Mouse (Mus musculus): ENCODE data around the gene Aldh3b1. TPM values are rescaled to one million over a fixed set of nuclear protein-coding genes. Genes with fewer than 3 reads are reported as not detected.
"Not testable (repeated sequence)": the region's sequence is repeated elsewhere in the genome, so short reads cannot be mapped to it uniquely, and the experiment has no call there.

The Aldh3b1 gene
- polyA plus RNA-seq, 1 experiment from 2014 or later: 0.81 TPM

GRCm38 (mm10) chr19:3957296-3958036 lies 27.9 kb upstream of the Aldh3b1 start:
- not testable (repeated sequence) for H3K27ac ChIP-seq (replicated peaks); DNase-seq (ENCODE audit: low spot score); H3K9me3 ChIP-seq; H3K27me3 ChIP-seq (replicated peaks; ENCODE audit: low read depth, poor library complexity, severe bottlenecking); H3K4me1 ChIP-seq; H3K4me3 ChIP-seq; H3K36me3 ChIP-seq (replicated peaks)
- WGBS: 76% methylated on average over 5 of the region's 5 CpGs

- Histone ChIP-seq H3K27me3 (replicated peaks; ENCODE audit: low read depth, poor library complexity, severe bottlenecking) (no peaks in the 10 kb centered on the region), H3K4me1 (0 out of 2 replicates have a peak, but pooled peaks cover 3% of the 10 kb centered on the region), H3K36me3 (replicated peaks) (no peaks in the 10 kb centered on the region), H3K4me3 (no peak overlapping the region), H3K27ac (replicated peaks) (no peak overlapping the region), H3K9me3 (no peaks in the 10 kb centered on the region)
- WGBS: 69% methylated on average over 4 of the region's 4 CpGs
- no peak for DNase-seq (ENCODE audit: low spot score)
Measured at GRCm38 (mm10) chr19:3955804-3956203, 26.2 kb upstream of the Aldh3b1 start.

- Histone ChIP-seq H3K9me3 (no peaks in the 10 kb centered on the region), H3K36me3 (replicated peaks) (no peaks in the 10 kb centered on the region), H3K4me3 (no peak overlapping the region), H3K4me1 (0 out of 2 replicates have a peak, but pooled peaks cover 3% of the 10 kb centered on the region), H3K27me3 (replicated peaks; ENCODE audit: low read depth, poor library complexity, severe bottlenecking) (no peaks in the 10 kb centered on the region), H3K27ac (replicated peaks) (no peak overlapping the region)
- no peak for DNase-seq (ENCODE audit: low spot score)
- 81% methylated on average over 3 of the region's 3 CpGs for WGBS
Measured at GRCm38 (mm10) chr19:3955033-3955432, 25.4 kb upstream of the Aldh3b1 start.

- Histone ChIP-seq H3K4me3 (no peak overlapping the region), H3K27ac (replicated peaks) (no peak overlapping the region), H3K36me3 (replicated peaks) (no peaks in the 10 kb centered on the region), H3K4me1 (0 out of 2 replicates have a peak, but pooled peaks cover 3% of the 10 kb centered on the region), H3K27me3 (replicated peaks; ENCODE audit: low read depth, poor library complexity, severe bottlenecking) (no peaks in the 10 kb centered on the region), H3K9me3 (no peaks in the 10 kb centered on the region)
- DNase-seq (ENCODE audit: low spot score): no peak
- 50% methylated on average over 1 of the region's 1 CpGs for WGBS
Measured at GRCm38 (mm10) chr19:3952099-3952498, 22.5 kb upstream of the Aldh3b1 start.

GRCm38 (mm10) chr19:3951461-3951860 lies 21.9 kb upstream of the Aldh3b1 start:
- Histone ChIP-seq H3K27ac (replicated peaks) (no peak overlapping the region), H3K36me3 (replicated peaks) (no peaks in the 10 kb centered on the region), H3K4me1 (peaks cover 3% of the 10 kb centered on the region; the same call in 1 of the 2 replicates), H3K4me3 (no peak overlapping the region), H3K9me3 (no peaks in the 10 kb centered on the region), H3K27me3 (replicated peaks; ENCODE audit: low read depth, poor library complexity, severe bottlenecking) (no peaks in the 10 kb centered on the region)
- DNase-seq (ENCODE audit: low spot score): no peak

- no peaks in the 10 kb centered on the region for H3K36me3 ChIP-seq (replicated peaks)
- H3K4me1 ChIP-seq: peaks cover 3% of the 10 kb centered on the region
- H3K27me3 ChIP-seq (replicated peaks; ENCODE audit: low read depth, poor library complexity, severe bottlenecking): no peaks in the 10 kb centered on the region
- no peak for DNase-seq (ENCODE audit: low spot score)
- H3K4me3 ChIP-seq: no peak overlapping the region
- no peak overlapping the region for H3K27ac ChIP-seq (replicated peaks)
- WGBS: 75% methylated on average over 3 of the region's 3 CpGs
- H3K9me3 ChIP-seq: no peaks in the 10 kb centered on the region
Measured at GRCm38 (mm10) chr19:3950331-3950730, 20.7 kb upstream of the Aldh3b1 start.

- peaks cover 3% of the 10 kb centered on the region for H3K4me1 ChIP-seq
- peaks cover 8% of the 10 kb centered on the region for H3K27me3 ChIP-seq (replicated peaks; ENCODE audit: low read depth, poor library complexity, severe bottlenecking)
- DNase-seq (ENCODE audit: low spot score): no peak
- H3K4me3 ChIP-seq: no peak overlapping the region
- H3K27ac ChIP-seq (replicated peaks): no peak overlapping the region
- WGBS: 69% methylated on average over 14 of the region's 14 CpGs
- H3K9me3 ChIP-seq: no peaks in the 10 kb centered on the region
- H3K36me3 ChIP-seq (replicated peaks): no peaks in the 10 kb centered on the region
Measured at GRCm38 (mm10) chr19:3948546-3948945, 18.9 kb upstream of the Aldh3b1 start.

- WGBS: 77% methylated on average over 3 of the region's 3 CpGs
- Histone ChIP-seq H3K27ac (replicated peaks) (no peak overlapping the region), H3K9me3 (no peaks in the 10 kb centered on the region), H3K4me1 (peaks cover 5% of the 10 kb centered on the region), H3K4me3 (no peak overlapping the region), H3K27me3 (replicated peaks; ENCODE audit: low read depth, poor library complexity, severe bottlenecking) (peaks cover 15% of the 10 kb centered on the region), H3K36me3 (replicated peaks) (no peaks in the 10 kb centered on the region)
- no peak for DNase-seq (ENCODE audit: low spot score)
Measured at GRCm38 (mm10) chr19:3947813-3948212, 18.2 kb upstream of the Aldh3b1 start.

- Histone ChIP-seq H3K4me1 (peaks cover 7% of the 10 kb centered on the region), H3K4me3 (no peak overlapping the region), H3K9me3 (no peaks in the 10 kb centered on the region), H3K27me3 (replicated peaks; ENCODE audit: low read depth, poor library complexity, severe bottlenecking) (peaks cover 26% of the 10 kb centered on the region), H3K27ac (replicated peaks) (no peak overlapping the region), H3K36me3 (replicated peaks) (no peaks in the 10 kb centered on the region)
- peak; percentile 70 for DNase-seq (ENCODE audit: low spot score)
- 18% methylated on average over 2 of the region's 2 CpGs for whole genome bisulfite sequencing
Measured at GRCm38 (mm10) chr19:3946715-3947114, 17.1 kb upstream of the Aldh3b1 start.

GRCm38 (mm10) chr19:3945872-3946564 lies 16.4 kb upstream of the Aldh3b1 start:
- Histone ChIP-seq H3K9me3 (no peaks in the 10 kb centered on the region), H3K27ac (replicated peaks) (no peak overlapping the region), H3K4me1 (peaks cover 7% of the 10 kb centered on the region), H3K4me3 (no peak overlapping the region), H3K36me3 (replicated peaks) (no peaks in the 10 kb centered on the region), H3K27me3 (replicated peaks; ENCODE audit: low read depth, poor library complexity, severe bottlenecking) (peaks cover 32% of the 10 kb centered on the region)
- WGBS: 38% methylated on average over 10 of the region's 10 CpGs
- no peak for DNase-seq (ENCODE audit: low spot score)

- DNase-seq (ENCODE audit: low spot score): no peak
- Histone ChIP-seq H3K4me3 (peak overlapping the region; percentile 20; the same call in 1 of the 2 replicates), H3K27me3 (replicated peaks; ENCODE audit: low read depth, poor library complexity, severe bottlenecking) (peaks cover 32% of the 10 kb centered on the region), H3K4me1 (peaks cover 7% of the 10 kb centered on the region), H3K27ac (replicated peaks) (no peak overlapping the region), H3K36me3 (replicated peaks) (no peaks in the 10 kb centered on the region), H3K9me3 (no peaks in the 10 kb centered on the region)
- WGBS: 22% methylated on average over 27 of the region's 27 CpGs
Measured at GRCm38 (mm10) chr19:3942986-3943735, 13.6 kb upstream of the Aldh3b1 start.

- no peaks in the 10 kb centered on the region for H3K36me3 ChIP-seq (replicated peaks)
Measured at GRCm38 (mm10) chr19:3942315-3942714, 12.7 kb upstream of the Aldh3b1 start.

More at GRCm38 (mm10) chr19:3942315-3942714, 12.7 kb upstream of the Aldh3b1 start:
- Histone ChIP-seq H3K4me1 (peaks cover 7% of the 10 kb centered on the region), H3K27ac (replicated peaks) (no peak overlapping the region), H3K4me3 (no peak overlapping the region), H3K27me3 (replicated peaks; ENCODE audit: low read depth, poor library complexity, severe bottlenecking) (peaks cover 32% of the 10 kb centered on the region), H3K9me3 (no peaks in the 10 kb centered on the region)
- WGBS: 83% methylated on average over 7 of the region's 7 CpGs
- no peak for DNase-seq (ENCODE audit: low spot score)
